In genomic region chr5:44854189-44854588, GRCm38 (mm10) we compare ENCODE assay signal across 22 mouse cellular contexts. TPM values are rescaled to one million over a fixed set of nuclear protein-coding genes. Genes with fewer than 3 reads are reported as not detected.
A peak's percentile ranks its signal among the peaks of the same experiment; 100 is the strongest.
DNase-seq lines count a peak whose midpoint lies in the region; ATAC-seq lines count a peak whose summit lies in the region.
"Had no signal": no experiment of that assay in that cellular context is flagged by ENCODE, and none has a peak within 500 bp of the region (broad histone marks: within the 10 kb centered on the region; RNA-seq: fewer than 3 reads in every experiment).

No protein-coding gene starts in this region.

- no peak overlapping the region for H3K27ac ChIP-seq in neural tube, embryonic 12.5 days
- no peak overlapping the region for H3K27ac ChIP-seq in neural tube, embryonic 15.5 days (replicated peaks)
- H3K27ac ChIP-seq in hindbrain, embryonic 10.5 days, result no peak overlapping the region
- H3K27ac ChIP-seq: embryonic facial prominence, embryonic 10.5 days; embryonic facial prominence, embryonic 12.5 days; forebrain, embryonic 13.5 days; forebrain, embryonic 15.5 days had no signal

- no peaks in the 10 kb centered on the region for H3K9me3 ChIP-seq in neural tube, embryonic 12.5 days
- H3K9me3 ChIP-seq in neural tube, embryonic 15.5 days (replicated peaks), result no peaks in the 10 kb centered on the region
- H3K9me3 ChIP-seq in hindbrain, embryonic 10.5 days, result no peaks in the 10 kb centered on the region
- H3K9me3 ChIP-seq: embryonic facial prominence, embryonic 12.5 days; forebrain, embryonic 13.5 days; forebrain, embryonic 15.5 days had no signal

- no peaks in the 10 kb centered on the region for H3K36me3 ChIP-seq in neural tube, embryonic 12.5 days
- H3K36me3 ChIP-seq in neural tube, embryonic 15.5 days, result no peaks in the 10 kb centered on the region
- H3K36me3 ChIP-seq in hindbrain, embryonic 10.5 days, result no peaks in the 10 kb centered on the region
- H3K36me3 ChIP-seq: embryonic facial prominence, embryonic 10.5 days; embryonic facial prominence, embryonic 12.5 days; forebrain, embryonic 15.5 days had no signal

- H3K4me1 ChIP-seq in neural tube, embryonic 12.5 days, result no peaks in the 10 kb centered on the region
- H3K4me1 ChIP-seq in neural tube, embryonic 15.5 days, result no peaks in the 10 kb centered on the region
- H3K4me1 ChIP-seq in hindbrain, embryonic 10.5 days (replicated peaks), result no peaks in the 10 kb centered on the region
- H3K4me1 ChIP-seq: embryonic facial prominence, embryonic 10.5 days; embryonic facial prominence, embryonic 12.5 days; forebrain, embryonic 13.5 days; forebrain, embryonic 15.5 days had no signal

- no peaks in the 10 kb centered on the region for H3K27me3 ChIP-seq in neural tube, embryonic 12.5 days (replicated peaks)
- no peaks in the 10 kb centered on the region for H3K27me3 ChIP-seq in neural tube, embryonic 15.5 days (replicated peaks)
- H3K27me3 ChIP-seq in hindbrain, embryonic 10.5 days (ENCODE audit: insufficient read depth, poor library complexity, severe bottlenecking), result no peaks in the 10 kb centered on the region
- H3K27me3 ChIP-seq: embryonic facial prominence, embryonic 12.5 days; forebrain, embryonic 13.5 days; forebrain, embryonic 15.5 days; Patski had no signal

- peak; percentile 16 for DNase-seq in MN1 (ENCODE audit: low spot score)
- DNase-seq in mesoderm, embryonic 11.5 days (ENCODE audit: low read depth, low spot score), result peak; percentile 14
- DNase-seq in hindbrain, embryonic 10.5 days (ENCODE audit: low spot score), result no peak
- DNase-seq: adrenal gland, adult 8-10 months; adrenal gland, postnatal 14 days; adrenal gland, postnatal 36 days; cerebellum, adult 11-12 months; cerebellum, adult 2 months; cerebellum, adult 9-10 months; cerebellum, postnatal 10 days; cerebellum, postnatal 25 days; forebrain, postnatal 0 days had no signal

- WGBS in neural tube, embryonic 12.5 days, result 71% methylated on average over 4 of the region's 4 CpGs
- WGBS in neural tube, embryonic 15.5 days, result 65% methylated on average over 4 of the region's 4 CpGs
- 90% methylated on average over 4 of the region's 4 CpGs for WGBS in hindbrain, embryonic 10.5 days

- peak; percentile 53; the same call in 1 of the 2 replicates for ATAC-seq in neural tube, embryonic 12.5 days (ENCODE audit: low FRiP score, low read depth)
- ATAC-seq in neural tube, embryonic 15.5 days (ENCODE audit: low FRiP score), result no peak
- no peak for ATAC-seq in frontal cortex, adult (ENCODE audit: low TSS enrichment)
- ATAC-seq: activated CD4-positive, CD25-positive, alpha-beta regulatory T cell, adult 4 months; forebrain, embryonic 13.5 days; forebrain, embryonic 15.5 days; forebrain, postnatal 0 days; Patski had no signal

- no peak overlapping the region for H3K4me2 ChIP-seq in neural tube, embryonic 12.5 days (replicated peaks)
- H3K4me2 ChIP-seq in neural tube, embryonic 15.5 days, result no peak overlapping the region
- H3K4me2 ChIP-seq: embryonic facial prominence, embryonic 12.5 days; forebrain, embryonic 13.5 days; forebrain, embryonic 15.5 days had no signal

- no peak overlapping the region for H3K9ac ChIP-seq in neural tube, embryonic 12.5 days
- H3K9ac ChIP-seq in neural tube, embryonic 15.5 days (replicated peaks), result no peak overlapping the region
- H3K9ac ChIP-seq: embryonic facial prominence, embryonic 12.5 days; forebrain, embryonic 13.5 days; forebrain, embryonic 15.5 days; forebrain, postnatal 0 days had no signal

- H3K4me3 ChIP-seq in neural tube, embryonic 12.5 days, result no peak overlapping the region
- H3K4me3 ChIP-seq in neural tube, embryonic 15.5 days (replicated peaks), result no peak overlapping the region
- H3K4me3 ChIP-seq in hindbrain, embryonic 10.5 days, result no peak overlapping the region
- H3K4me3 ChIP-seq: embryonic facial prominence, embryonic 10.5 days; embryonic facial prominence, embryonic 12.5 days; forebrain, embryonic 13.5 days; forebrain, embryonic 15.5 days had no signal

RNA-seq across cellular contexts. Expression of gene Ldb2, which starts 54.7 kb away (rescaled TPM):
- polyA plus RNA-seq in neural tube, embryonic 12.5 days (2016; fragmentation: Nextera tagmentation; extraction: Ambion mirVana), result 17.8 and 21.3 TPM in 2 replicates
- 68.9 and 76.7 TPM in 2 replicates for polyA plus RNA-seq in neural tube, embryonic 15.5 days (2015; fragmentation: Nextera tagmentation; extraction: Ambion mirVana)
- polyA plus RNA-seq in hindbrain, embryonic 10.5 days (2016; fragmentation: Nextera tagmentation; extraction: Ambion mirVana), result 21.8 and 24.0 TPM in 2 replicates
- polyA plus RNA-seq: activated CD4-positive, CD25-positive, alpha-beta regulatory T cell, adult 4 months; C2C12; Patski had no signal
